Mouse (Mus musculus) right cerebral cortex, postnatal 14 days (tissue): Measurements from ENCODE around the gene Pigm.

Experiments
- DNase-seq: peaks from one replicate; pipeline ENCODE4 v3.0.0; 2022

Pigm gene

DNA sequence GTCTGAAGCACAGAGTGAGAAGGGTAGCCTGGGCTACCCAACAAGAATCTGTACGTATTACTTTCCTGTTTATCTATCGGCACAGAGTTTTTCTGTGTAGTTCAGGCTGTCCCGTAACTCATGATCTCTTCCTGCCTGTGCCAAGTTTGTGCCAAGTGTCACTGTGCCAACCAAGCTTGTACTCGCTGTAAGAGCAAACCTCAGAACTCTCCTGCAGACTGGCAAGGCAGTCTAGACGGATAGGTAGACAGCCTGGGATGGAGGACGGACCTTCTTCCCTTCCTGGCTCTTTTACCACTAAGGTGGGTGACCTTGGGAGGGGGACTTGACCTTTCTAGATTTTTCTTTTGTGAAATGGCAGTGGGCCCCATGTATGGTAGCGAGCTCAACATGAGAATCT, 38.7 kb downstream of the Pigm start:
- no peak for DNase-seq

GRCm38 (mm10) chr1:172418173-172418572, 41.8 kb downstream of the Pigm start:
- no peak for DNase-seq

- DNase-seq, result no peak
Measured at GRCm38 (mm10) chr1:172418642-172419041, 42.3 kb downstream of the Pigm start.

DNA sequence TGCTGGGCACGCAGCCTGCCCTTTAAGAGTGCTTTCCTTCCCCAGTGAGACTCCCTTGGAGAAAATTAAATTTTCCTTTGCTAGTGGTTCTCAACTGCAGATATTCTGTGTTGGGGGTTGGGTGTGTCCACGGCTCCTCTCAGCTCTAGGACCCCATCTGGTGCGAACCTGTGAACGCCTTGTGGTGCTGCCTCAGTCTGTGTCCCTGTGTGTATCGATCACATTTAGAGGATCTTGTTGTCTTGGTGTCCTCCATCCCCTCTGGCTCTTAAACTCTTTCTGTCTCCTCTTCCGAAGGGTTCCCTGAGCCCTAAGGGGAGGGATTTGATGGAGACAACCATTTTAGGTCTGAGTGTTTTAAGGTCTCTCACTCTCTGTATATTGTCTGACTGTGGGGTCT, 43.8 kb downstream of the Pigm start:
- no peak for DNase-seq

DNA sequence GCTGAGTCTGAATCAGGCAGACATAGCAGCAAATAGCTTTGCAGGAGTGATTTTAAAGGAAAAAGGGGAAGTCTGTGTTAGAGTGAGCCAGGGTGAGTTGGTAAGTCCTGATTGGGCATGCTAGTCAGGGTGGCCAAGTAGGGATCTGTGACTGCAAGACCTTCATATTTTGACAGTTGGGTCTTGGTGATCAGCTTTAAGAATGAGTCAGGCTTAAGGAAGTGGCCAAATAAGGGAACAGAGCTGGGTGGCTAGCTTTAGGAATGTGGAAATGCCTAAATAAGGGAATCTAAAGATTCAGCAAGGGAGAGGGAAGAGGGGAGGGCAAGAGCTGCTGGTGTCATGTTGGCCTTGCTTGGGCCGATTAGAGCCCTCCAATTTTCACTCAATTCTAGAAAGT, 47.0 kb downstream of the Pigm start:
- no peak for DNase-seq

- no peak for DNase-seq
Measured at GRCm38 (mm10) chr1:172426419-172426818, 50.1 kb downstream of the Pigm start.

DNA sequence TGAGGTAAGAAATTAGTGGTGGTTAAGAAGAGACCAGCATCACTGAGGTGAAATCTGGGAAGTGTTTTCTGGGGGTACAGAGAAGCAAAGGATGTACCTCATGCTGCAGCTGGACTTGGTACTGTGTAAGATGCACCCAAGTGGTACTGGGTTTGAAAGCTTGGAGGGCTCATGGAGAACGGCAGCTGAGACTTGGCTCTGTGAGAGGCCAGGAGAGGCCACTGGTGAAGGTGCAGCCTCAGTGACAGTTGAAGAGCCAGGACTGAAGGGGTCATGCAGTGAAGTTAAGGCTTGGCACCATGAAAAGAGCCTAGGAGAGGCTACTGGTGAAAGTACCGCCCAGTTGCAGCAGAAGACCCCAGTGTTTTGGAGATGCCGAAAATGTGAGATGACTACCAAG, 51.5 kb downstream of the Pigm start:
- no peak for DNase-seq

- DNase-seq, result no peak
Measured at GRCm38 (mm10) chr1:172428614-172429013, 52.3 kb downstream of the Pigm start.

DNA sequence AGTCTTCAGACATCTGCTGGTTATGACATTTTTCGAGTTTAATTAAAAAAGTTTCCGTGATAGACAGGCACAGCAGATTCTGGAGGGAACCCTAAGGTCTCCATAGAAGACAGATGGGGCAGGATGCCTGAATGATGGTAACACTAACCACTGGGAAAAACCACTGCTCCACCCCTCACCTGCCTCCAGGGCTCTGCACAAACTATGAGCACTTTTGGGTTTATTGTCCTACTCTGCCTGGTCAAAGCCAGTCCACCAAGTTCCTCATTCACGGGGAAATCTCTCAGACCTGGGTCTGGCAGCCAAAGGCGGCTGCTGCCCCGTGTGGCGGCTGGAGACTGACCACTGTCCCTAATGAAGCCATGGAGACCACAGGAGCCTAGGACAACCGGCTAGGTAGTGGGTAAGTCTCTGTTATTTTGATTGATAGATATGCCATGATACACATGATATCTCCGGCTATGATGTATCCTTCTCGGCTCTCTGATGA, 54.4 kb downstream of the Pigm start:
- DNase-seq, result no peak

GRCm38 (mm10) chr1:172431836-172432586, 55.7 kb downstream of the Pigm start:
- no peak for DNase-seq

- no peak for DNase-seq
Measured at GRCm38 (mm10) chr1:172432587-172432955, 56.2 kb downstream of the Pigm start.

DNA sequence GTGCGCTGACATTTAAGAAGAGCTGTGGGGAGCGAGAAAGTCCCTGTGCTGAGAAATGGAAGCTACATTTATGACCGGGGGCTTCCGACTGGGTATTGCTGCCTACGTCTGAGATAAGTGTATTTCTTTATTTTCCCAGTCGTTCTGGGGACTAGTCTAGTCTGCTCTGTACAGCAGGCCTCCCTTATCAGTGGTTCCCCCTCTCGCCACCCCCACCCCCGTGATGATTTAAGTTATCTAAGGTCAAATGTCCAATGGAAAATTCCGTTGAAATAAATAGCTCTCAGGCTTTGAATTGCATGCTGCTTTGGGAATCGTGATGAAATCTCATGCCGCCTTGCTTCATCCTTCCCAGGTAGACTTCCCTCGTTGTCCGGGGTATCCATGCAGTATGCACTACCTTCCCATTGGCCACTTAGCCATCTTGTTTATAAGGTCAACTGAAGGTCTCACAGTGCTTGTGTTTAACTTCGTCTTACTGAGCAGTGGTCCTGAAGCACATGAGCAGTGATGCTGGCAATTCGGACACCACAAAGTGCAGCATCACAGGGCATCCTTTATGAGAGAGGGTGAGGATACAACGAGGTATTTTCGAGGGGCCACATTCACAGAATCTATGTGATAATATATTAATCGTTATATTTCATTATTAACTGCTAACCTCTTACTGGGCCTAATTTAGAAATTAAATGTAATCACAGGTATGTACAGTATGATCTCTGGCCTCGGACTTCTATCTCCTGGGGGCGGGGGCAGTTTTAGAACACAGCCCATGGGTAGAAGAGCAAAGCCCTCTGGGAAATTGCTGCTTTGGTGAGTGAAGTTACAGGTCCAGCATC, 56.9 kb downstream of the Pigm start:
- no peak for DNase-seq
